Mouse (Mus musculus) small intestine, adult 2 months (tissue): ENCODE data around the gene Bnip1. TPM values are rescaled to one million over a fixed set of nuclear protein-coding genes. Genes with fewer than 3 reads are reported as not detected.

Experiments
- H3K27ac ChIP-seq: fragments of 200-500 bp; 2 replicates; pipeline ENCODE4 v1.5.1; 2012; ENCODE audit warnings: low read depth, low read length, control low read depth, inconsistent platforms; ENCODE audit not compliant: insufficient read depth
- H3K27me3 ChIP-seq: fragments of 200-500 bp; 2 replicates; pipeline ENCODE4 v1.6.1; 2012; ENCODE audit warnings: mild to moderate bottlenecking, moderate library complexity, low read length, inconsistent platforms; ENCODE audit not compliant: control insufficient read depth, insufficient read depth
- H3K36me3 ChIP-seq: fragments of 200-500 bp; 2 replicates; pipeline ENCODE4 v1.6.1; 2012; ENCODE audit warnings: mild to moderate bottlenecking, low read length, control low read depth, inconsistent platforms; ENCODE audit not compliant: control insufficient read depth, insufficient read depth
- H3K4me1 ChIP-seq: fragments of 200-500 bp; 2 replicates; pipeline ENCODE4 v1.6.1; 2012; ENCODE audit warnings: low read length, inconsistent platforms, mixed read lengths; ENCODE audit not compliant: control insufficient read depth, insufficient read depth, insufficient read length
- H3K4me3 ChIP-seq: fragments of 200-500 bp; 2 replicates; pipeline ENCODE4 v1.5.1; 2012; ENCODE audit warnings: low read depth, mild to moderate bottlenecking, control low read depth, inconsistent platforms, low read length, moderate library complexity
- CTCF ChIP-seq: fragments of 200-500 bp; IDR thresholded peaks from 2 replicates; pipeline ENCODE4 v1.5.1; 2012; ENCODE audit warnings: low read depth, mild to moderate bottlenecking, control low read depth, inconsistent platforms, low read length, moderate library complexity, mixed read lengths; ENCODE audit not compliant: insufficient replicate concordance, insufficient read length; ENCODE audit errors: extremely low read depth
- POLR2A ChIP-seq: fragments of 200-500 bp; IDR thresholded peaks from 2 replicates; pipeline ENCODE4 v1.6.1; 2012; ENCODE audit warnings: low read depth, mild to moderate bottlenecking, control low read depth, inconsistent platforms, low read length, moderate library complexity
- WGBS: fragments of 180-500 bp; shearing (Covaris S2); methylation state at CpG from one replicate; pipeline ENCODE4 v1.1.7; 2018; 5-methylcytosine and 5-hydroxymethylcytosine counted together
- polyA plus RNA-seq: library from polyadenylated mRNA; depleted of rRNA; stranded (reverse); fragments of >200 nt; gene quantifications from 2 replicates; pipeline ENCODE4 v1.2.3, GENCODE M21; 2012

Bnip1 gene
- polyA plus RNA-seq, 1 experiment: 14.4 TPM

- TF ChIP-seq POLR2A (no peak), CTCF (no peak)
- peak overlapping the region; percentile 31; the same call in 1 of the 2 replicates for H3K27ac ChIP-seq
- 64% methylated on average over 5 of the region's 5 CpGs for WGBS
Observed at GRCm38 (mm10) chr17:26793068-26793765, 12.4 kb downstream of the Bnip1 start.

GRCm38 (mm10) chr17:26794744-26795143 is 13.9 kb downstream of the Bnip1 start:
- WGBS: 19% methylated on average over 3 of the region's 3 CpGs
- TF ChIP-seq POLR2A (no peak), CTCF (peak; percentile 64; the same call in 1 of the 2 replicates)
- Histone ChIP-seq H3K27me3 (0 out of 2 replicates have a peak, but pooled peaks cover 3% of the 10 kb centered on the region), H3K4me1 (peaks cover 8% of the 10 kb centered on the region; the same call in 1 of the 2 replicates), H3K4me3 (no peak overlapping the region), H3K36me3 (peaks cover 27% of the 10 kb centered on the region), H3K27ac (no peak overlapping the region)

More at GRCm38 (mm10) chr17:26793068-26793765, 12.4 kb downstream of the Bnip1 start:
- Histone ChIP-seq H3K36me3 (peaks cover 36% of the 10 kb centered on the region), H3K27me3 (0 out of 2 replicates have a peak, but pooled peaks cover 3% of the 10 kb centered on the region), H3K4me1 (peaks cover 8% of the 10 kb centered on the region; the same call in 1 of the 2 replicates), H3K4me3 (no peak overlapping the region)

GRCm38 (mm10) chr17:26795386-26795785 is 14.5 kb downstream of the Bnip1 start:
- Histone ChIP-seq H3K27ac (no peak overlapping the region), H3K4me3 (no peak overlapping the region), H3K4me1 (peaks cover 8% of the 10 kb centered on the region; the same call in 1 of the 2 replicates), H3K36me3 (peaks cover 22% of the 10 kb centered on the region), H3K27me3 (0 out of 2 replicates have a peak, but pooled peaks cover 3% of the 10 kb centered on the region)
- TF ChIP-seq POLR2A (no peak), CTCF (no peak)
- WGBS: 75% methylated on average over 7 of the region's 7 CpGs

- WGBS: 73% methylated on average over 6 of the region's 6 CpGs
- Histone ChIP-seq H3K4me1 (peaks cover 8% of the 10 kb centered on the region; the same call in 1 of the 2 replicates), H3K4me3 (no peak overlapping the region), H3K27ac (no peak overlapping the region), H3K36me3 (peaks cover 2% of the 10 kb centered on the region; the same call in 1 of the 2 replicates), H3K27me3 (0 out of 2 replicates have a peak, but pooled peaks cover 3% of the 10 kb centered on the region)
- TF ChIP-seq CTCF: no peak
- no peak for TF ChIP-seq POLR2A
Observed at GRCm38 (mm10) chr17:26797379-26798128, 16.7 kb downstream of the Bnip1 start.

- 79% methylated on average over 3 of the region's 3 CpGs for WGBS
- TF ChIP-seq CTCF (no peak), POLR2A (no peak)
- Histone ChIP-seq H3K4me3 (no peak overlapping the region), H3K36me3 (no peaks in the 10 kb centered on the region), H3K4me1 (no peaks in the 10 kb centered on the region), H3K27ac (no peak overlapping the region), H3K27me3 (no peaks in the 10 kb centered on the region)
Observed at GRCm38 (mm10) chr17:26802886-26803285, 22.0 kb downstream of the Bnip1 start.

- TF ChIP-seq CTCF: no peak
- no peak for TF ChIP-seq POLR2A
- WGBS: 68% methylated on average over 2 of the region's 2 CpGs
- Histone ChIP-seq H3K27me3 (no peaks in the 10 kb centered on the region), H3K27ac (no peak overlapping the region), H3K4me3 (no peak overlapping the region), H3K36me3 (no peaks in the 10 kb centered on the region), H3K4me1 (no peaks in the 10 kb centered on the region)
Observed at GRCm38 (mm10) chr17:26812607-26813006, 31.7 kb downstream of the Bnip1 start.

- Histone ChIP-seq H3K36me3 (no peaks in the 10 kb centered on the region), H3K4me1 (no peaks in the 10 kb centered on the region), H3K4me3 (no peak overlapping the region), H3K27ac (no peak overlapping the region), H3K27me3 (no peaks in the 10 kb centered on the region)
- TF ChIP-seq CTCF (no peak), POLR2A (no peak)
- WGBS: 42% methylated on average over 9 of the region's 9 CpGs
Observed at GRCm38 (mm10) chr17:26813497-26813896, 32.6 kb downstream of the Bnip1 start.
